Mouse (Mus musculus) gastrocnemius, adult 2 months (tissue): ENCODE measurements at regions not wholly inside any gene's neighbourhood (a gene's known extent, or its start where the extent isn't known, plus 50 kb on each side); places are given as distances from the start of the nearest gene placed in this dataset.

Experiments
- DNase-seq: peaks from one replicate; pipeline ENCODE4 v3.0.0; 2022
- H3K27ac ChIP-seq: fragments of 200-600 bp; 2 replicates; pipeline ENCODE4 v1.8.1; 2022; ENCODE audit warnings: mild to moderate bottlenecking
- H3K4me3 ChIP-seq: fragments of 200-600 bp; 2 replicates; pipeline ENCODE4 v1.8.1; 2022; ENCODE audit warnings: mild to moderate bottlenecking, moderate library complexity
- CTCF ChIP-seq: fragments of 200-600 bp; IDR thresholded peaks from 2 replicates; pipeline ENCODE4 v1.8.1; 2022; ENCODE audit warnings: antibody characterized with exemption, mild to moderate bottlenecking, moderate library complexity
- intact Hi-C: fragments of 180-260 bp; cut with DNase I; formaldehyde crosslinking; loops from one replicate; pipeline ENCODE4 v1.15.1; 2025

GRCm38 (mm10) chr10:42131798-42132197 is 113.6 kb upstream of the Armc2 start:
- H3K4me3 ChIP-seq = no peak overlapping the region
- intact Hi-C loops = no loop called here
- peak; percentile 18; the same call in 1 of the 2 replicates for TF ChIP-seq CTCF
- H3K27ac ChIP-seq = peak overlapping the region; percentile 53
- DNase-seq = no peak

- intact Hi-C loops = no loop called here
- DNase-seq = peak; percentile 67
- H3K27ac ChIP-seq = peak overlapping the region; percentile 53
- no peak for TF ChIP-seq CTCF
- no peak overlapping the region for H3K4me3 ChIP-seq
Observed at GRCm38 (mm10) chr10:42131298-42131697, 113.1 kb upstream of the Armc2 start.

- H3K27ac ChIP-seq = no peak overlapping the region
- intact Hi-C loops = no loop called here
- H3K4me3 ChIP-seq = no peak overlapping the region
- no peak for DNase-seq
- no peak for TF ChIP-seq CTCF
Observed at GRCm38 (mm10) chr10:42127865-42128419, 109.7 kb upstream of the Armc2 start.

- H3K27ac ChIP-seq = no peak overlapping the region
- intact Hi-C loops = no loop called here
- H3K4me3 ChIP-seq = no peak overlapping the region
- TF ChIP-seq CTCF = no peak
- DNase-seq = no peak
Observed at GRCm38 (mm10) chr10:42126816-42127215, 108.6 kb upstream of the Armc2 start.

GRCm38 (mm10) chr10:42122768-42123635 is 104.8 kb upstream of the Armc2 start:
- Histone ChIP-seq H3K27ac (peak overlapping the region; percentile 43), H3K4me3 (no peak overlapping the region)
- DNase-seq = no peak
- intact Hi-C loops = no loop called here
- TF ChIP-seq CTCF = no peak

- intact Hi-C loops = no loop called here
- H3K4me3 ChIP-seq = no peak overlapping the region
- H3K27ac ChIP-seq = no peak overlapping the region
- no peak for TF ChIP-seq CTCF
- no peak for DNase-seq
Observed at GRCm38 (mm10) chr10:42121984-42122383, 103.7 kb upstream of the Armc2 start.

- no peak for DNase-seq
- intact Hi-C loops = no loop called here
- H3K4me3 ChIP-seq = no peak overlapping the region
- peak overlapping the region; percentile 53 for H3K27ac ChIP-seq
- TF ChIP-seq CTCF = no peak
Observed at GRCm38 (mm10) chr10:42119326-42119725, 101.1 kb upstream of the Armc2 start.

GRCm38 (mm10) chr10:42118361-42119188 is 100.3 kb upstream of the Armc2 start:
- intact Hi-C loops = no loop called here
- no peak overlapping the region for H3K27ac ChIP-seq

GRCm38 (mm10) chr10:42117523-42117922 is 99.3 kb upstream of the Armc2 start:
- TF ChIP-seq CTCF = no peak
- DNase-seq = no peak
- Histone ChIP-seq H3K27ac (no peak overlapping the region), H3K4me3 (no peak overlapping the region)
- intact Hi-C loops = no loop called here

More at GRCm38 (mm10) chr10:42118361-42119188, 100.3 kb upstream of the Armc2 start:
- no peak for DNase-seq
- no peak for TF ChIP-seq CTCF
- no peak overlapping the region for H3K4me3 ChIP-seq

GRCm38 (mm10) chr10:42115920-42116298 is 97.7 kb upstream of the Armc2 start:
- DNase-seq = no peak
- no peak overlapping the region for H3K4me3 ChIP-seq
- intact Hi-C loops = no loop called here
- no peak for TF ChIP-seq CTCF
- no peak overlapping the region for H3K27ac ChIP-seq

GRCm38 (mm10) chr10:42115224-42115919 is 97.1 kb upstream of the Armc2 start:
- no peak for DNase-seq
- no peak for TF ChIP-seq CTCF
- intact Hi-C loops = no loop called here

GRCm38 (mm10) chr10:42110704-42111103 is 92.5 kb upstream of the Armc2 start:
- TF ChIP-seq CTCF = no peak
- DNase-seq = no peak
- intact Hi-C loops = no loop called here
- Histone ChIP-seq H3K27ac (no peak overlapping the region), H3K4me3 (no peak overlapping the region)

More at GRCm38 (mm10) chr10:42115224-42115919, 97.1 kb upstream of the Armc2 start:
- H3K4me3 ChIP-seq = no peak overlapping the region
- no peak overlapping the region for H3K27ac ChIP-seq
